Mouse (Mus musculus) heart, embryonic 11.5 days (tissue): Measurements from ENCODE around the gene Mto1. TPM values are rescaled to one million over a fixed set of nuclear protein-coding genes. Genes with fewer than 3 reads are reported as not detected.

ENCODE experiments used
- ATAC-seq: fragments of 200-750 bp; cut with Nextera tagmentation; replicated peaks from 2 replicates; pipeline ENCODE4 v1.8.0; 2017; ENCODE audit warnings: moderate library complexity; ENCODE audit not compliant: insufficient number of reproducible peaks, low FRiP score, low TSS enrichment
- H3K27ac ChIP-seq: fragments of 300-500 bp; sonication (generic); 2 replicates; pipeline ENCODE4 v1.5.1; 2014; ENCODE audit warnings: mild to moderate bottlenecking, low read depth, low read length
- H3K27me3 ChIP-seq: fragments of 300-500 bp; sonication (generic); 2 replicates; pipeline ENCODE4 v1.6.1; 2014; ENCODE audit warnings: mild to moderate bottlenecking, low read length, mixed read lengths; ENCODE audit not compliant: control insufficient read depth, insufficient read depth
- H3K36me3 ChIP-seq: fragments of 300-500 bp; sonication (generic); 2 replicates; pipeline ENCODE4 v1.6.1; 2014; ENCODE audit warnings: mild to moderate bottlenecking, low read length, moderate library complexity, mixed read lengths; ENCODE audit not compliant: control insufficient read depth, insufficient read depth
- H3K4me1 ChIP-seq: fragments of 300-500 bp; sonication (generic); 2 replicates; pipeline ENCODE4 v1.6.1; 2014; ENCODE audit warnings: low read length; ENCODE audit not compliant: control insufficient read depth, insufficient read depth
- H3K4me2 ChIP-seq: fragments of 300-500 bp; sonication (generic); 2 replicates; pipeline ENCODE4 v1.6.1; 2014; ENCODE audit warnings: mild to moderate bottlenecking, moderate library complexity
- H3K4me3 ChIP-seq: fragments of 300-500 bp; sonication (generic); 2 replicates; pipeline ENCODE4 v1.5.1; 2014; ENCODE audit warnings: low read depth, low read length
- H3K9ac ChIP-seq: fragments of 300-500 bp; sonication (generic); 2 replicates; pipeline ENCODE4 v1.6.1; 2014; ENCODE audit warnings: mild to moderate bottlenecking, low read depth, low read length, moderate library complexity
- H3K9me3 ChIP-seq: fragments of 300-500 bp; sonication (generic); replicated peaks from 2 replicates; pipeline ENCODE4 v1.6.1; 2016; ENCODE audit warnings: low read length; ENCODE audit not compliant: control insufficient read depth
- WGBS: fragments of 180-500 bp; shearing (Covaris S2); extraction: QIAGEN DNeasy Blood & Tissue Kit; methylation state at CpG from one replicate; pipeline ENCODE4 v1.1.7; 2014; ENCODE audit not compliant: insufficient replicate concordance; 5-methylcytosine and 5-hydroxymethylcytosine counted together
- polyA plus RNA-seq: library from polyadenylated mRNA; unstranded; fragments of >200 nt; fragmentation: Nextera tagmentation; extraction: Ambion mirVana; gene quantifications from 2 replicates; pipeline ENCODE4 v1.2.1, GENCODE M21; 2014

The Mto1 gene
- polyA plus RNA-seq, 1 experiment from 2014 or later = 27.6 TPM

DNA sequence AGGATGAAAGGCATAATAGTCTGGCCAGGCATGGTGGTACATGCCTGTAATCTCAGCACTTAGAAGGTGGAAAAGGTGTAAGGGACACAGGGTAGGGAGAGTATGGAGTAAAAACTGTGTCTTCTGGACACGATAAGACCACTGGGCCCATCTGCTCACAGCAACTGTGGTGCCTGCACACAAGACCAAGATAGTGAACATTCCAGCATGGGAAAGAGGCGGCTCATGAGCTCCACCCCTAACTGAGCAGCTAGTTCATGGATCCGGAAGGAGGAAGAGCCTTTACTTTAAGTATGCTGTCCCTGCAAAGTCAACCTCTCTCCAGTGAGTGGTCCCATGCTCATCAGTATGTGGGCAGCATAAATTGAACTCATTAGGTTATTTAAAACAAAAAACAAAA, 56.7 kb downstream of the Mto1 start:
- H3K36me3 ChIP-seq = no peaks in the 10 kb centered on the region
- peaks cover 29% of the 10 kb centered on the region for H3K4me1 ChIP-seq
- H3K9me3 ChIP-seq = no peaks in the 10 kb centered on the region
- no peak overlapping the region for H3K4me2 ChIP-seq
- no peaks in the 10 kb centered on the region for H3K27me3 ChIP-seq
- WGBS = 32% methylated on average over 3 of the region's 3 CpGs
- no peak for ATAC-seq
- H3K27ac ChIP-seq = no peak overlapping the region
- H3K9ac ChIP-seq = no peak overlapping the region
- H3K4me3 ChIP-seq = no peak overlapping the region

DNA sequence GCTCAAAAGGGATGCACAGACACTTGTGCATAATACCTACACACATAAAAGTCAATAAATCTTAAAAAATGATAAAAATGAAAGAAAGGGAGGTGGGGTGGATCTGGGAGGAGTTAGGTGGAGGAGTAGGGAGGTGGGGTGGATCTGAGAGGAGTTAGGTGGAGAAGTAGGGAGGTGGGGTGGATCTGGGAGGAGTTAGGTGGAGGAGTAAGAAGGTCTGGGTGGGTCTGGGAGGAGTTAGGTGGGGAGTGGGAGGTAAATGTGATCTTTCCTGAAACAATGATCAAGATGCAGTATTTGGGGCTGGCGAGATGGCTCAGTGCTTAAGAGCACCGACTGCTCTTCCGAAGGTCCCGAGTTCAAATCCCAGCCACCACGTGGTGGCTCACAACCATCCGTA, 57.2 kb downstream of the Mto1 start:
- no peak overlapping the region for H3K27ac ChIP-seq
- 91% methylated on average over 6 of the region's 6 CpGs for WGBS
- ATAC-seq = no peak

GRCm38 (mm10) chr9:78506002-78506721, 58.2 kb downstream of the Mto1 start:
- peak overlapping the region; percentile 45 for H3K4me2 ChIP-seq
- H3K4me1 ChIP-seq = peaks cover 23% of the 10 kb centered on the region
- H3K9me3 ChIP-seq = no peaks in the 10 kb centered on the region
- no peak overlapping the region for H3K4me3 ChIP-seq
- 12% methylated on average over 11 of the region's 11 CpGs for WGBS
- H3K36me3 ChIP-seq = no peaks in the 10 kb centered on the region
- H3K27me3 ChIP-seq = no peaks in the 10 kb centered on the region
- ATAC-seq = peak; percentile 78
- peak overlapping the region; percentile 46; the same call in 1 of the 2 replicates for H3K9ac ChIP-seq
- peak overlapping the region; percentile 73 for H3K27ac ChIP-seq

More for the DNA sequence above, 57.2 kb downstream of the Mto1 start:
- no peak overlapping the region for H3K4me3 ChIP-seq
- H3K36me3 ChIP-seq = no peaks in the 10 kb centered on the region
- no peaks in the 10 kb centered on the region for H3K27me3 ChIP-seq
- H3K9ac ChIP-seq = no peak overlapping the region
- no peak overlapping the region for H3K4me2 ChIP-seq
- H3K9me3 ChIP-seq = no peaks in the 10 kb centered on the region
- peaks cover 27% of the 10 kb centered on the region for H3K4me1 ChIP-seq

DNA sequence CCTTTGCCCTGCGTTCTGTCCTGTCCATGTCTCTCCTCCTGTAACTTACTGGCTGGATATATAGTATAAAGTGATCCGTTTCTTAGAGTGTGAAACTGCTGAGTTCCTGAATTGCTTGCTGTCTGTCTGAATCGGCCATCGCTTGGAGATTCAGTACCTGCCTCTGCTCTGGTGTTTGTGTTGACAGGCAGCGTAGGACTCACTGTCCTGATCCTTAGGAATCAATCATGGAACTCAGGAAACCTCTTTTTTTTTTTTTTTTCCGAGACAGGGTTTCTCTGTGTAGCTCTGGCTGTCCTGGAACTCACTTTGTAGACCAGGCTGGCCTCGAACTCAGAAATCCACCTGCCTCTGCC, 58.7 kb downstream of the Mto1 start:
- 34% methylated on average over 7 of the region's 7 CpGs for WGBS
- no peak for ATAC-seq
- H3K27me3 ChIP-seq = no peaks in the 10 kb centered on the region
- no peaks in the 10 kb centered on the region for H3K36me3 ChIP-seq
- H3K27ac ChIP-seq = peak overlapping the region; percentile 73
- no peak overlapping the region for H3K4me3 ChIP-seq
- no peaks in the 10 kb centered on the region for H3K9me3 ChIP-seq
- H3K4me1 ChIP-seq = peaks cover 23% of the 10 kb centered on the region
- peak overlapping the region; percentile 46; the same call in 1 of the 2 replicates for H3K9ac ChIP-seq
- peak overlapping the region; percentile 45 for H3K4me2 ChIP-seq

DNA sequence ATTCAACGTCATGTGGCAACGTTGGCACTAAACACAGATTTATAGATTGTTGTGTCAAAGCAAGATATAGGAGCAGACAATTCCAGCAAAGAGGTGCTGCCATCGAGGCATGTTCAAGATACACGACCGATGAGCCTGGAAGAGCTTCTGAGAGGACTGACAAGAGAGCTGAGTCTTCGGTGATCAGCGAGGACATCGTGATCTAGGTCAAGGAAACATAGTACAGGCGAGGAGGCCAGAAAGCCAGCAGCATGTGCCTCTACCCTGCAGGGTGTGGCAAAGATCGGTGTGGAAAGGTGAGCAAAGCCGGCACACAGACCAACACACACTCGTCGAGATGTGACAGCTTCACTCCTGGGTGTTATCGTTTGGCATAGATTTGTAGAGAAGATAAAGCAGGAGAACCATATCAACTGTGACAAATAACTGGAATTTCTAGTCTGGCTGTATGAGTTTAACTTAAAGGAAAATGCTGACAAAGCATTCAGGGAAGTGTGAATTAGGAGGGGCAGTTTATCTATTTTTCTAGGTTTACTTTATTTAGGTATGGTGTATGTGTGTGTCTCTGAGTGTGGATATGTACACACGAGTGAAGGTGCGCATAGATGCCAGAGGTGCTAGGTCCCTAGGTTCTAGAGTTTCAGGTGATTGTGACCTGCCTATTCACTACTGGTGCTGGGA, 60.2 kb downstream of the Mto1 start:
- ATAC-seq = no peak
- no peaks in the 10 kb centered on the region for H3K36me3 ChIP-seq
- peaks cover 18% of the 10 kb centered on the region for H3K4me1 ChIP-seq
- no peak overlapping the region for H3K9ac ChIP-seq
- WGBS = 74% methylated on average over 16 of the region's 16 CpGs
- H3K9me3 ChIP-seq = no peaks in the 10 kb centered on the region
- H3K27me3 ChIP-seq = no peaks in the 10 kb centered on the region
- no peak overlapping the region for H3K27ac ChIP-seq
- no peak overlapping the region for H3K4me3 ChIP-seq
- no peak overlapping the region for H3K4me2 ChIP-seq

- WGBS = 94% methylated on average over 5 of the region's 5 CpGs
- no peak overlapping the region for H3K4me2 ChIP-seq
- no peaks in the 10 kb centered on the region for H3K27me3 ChIP-seq
- no peaks in the 10 kb centered on the region for H3K9me3 ChIP-seq
- no peak for ATAC-seq
- H3K27ac ChIP-seq = no peak overlapping the region
- no peak overlapping the region for H3K9ac ChIP-seq
- H3K4me1 ChIP-seq = peaks cover 7% of the 10 kb centered on the region
- H3K4me3 ChIP-seq = no peak overlapping the region
- H3K36me3 ChIP-seq = no peaks in the 10 kb centered on the region
Observed at GRCm38 (mm10) chr9:78511705-78512104, 63.7 kb downstream of the Mto1 start.

DNA sequence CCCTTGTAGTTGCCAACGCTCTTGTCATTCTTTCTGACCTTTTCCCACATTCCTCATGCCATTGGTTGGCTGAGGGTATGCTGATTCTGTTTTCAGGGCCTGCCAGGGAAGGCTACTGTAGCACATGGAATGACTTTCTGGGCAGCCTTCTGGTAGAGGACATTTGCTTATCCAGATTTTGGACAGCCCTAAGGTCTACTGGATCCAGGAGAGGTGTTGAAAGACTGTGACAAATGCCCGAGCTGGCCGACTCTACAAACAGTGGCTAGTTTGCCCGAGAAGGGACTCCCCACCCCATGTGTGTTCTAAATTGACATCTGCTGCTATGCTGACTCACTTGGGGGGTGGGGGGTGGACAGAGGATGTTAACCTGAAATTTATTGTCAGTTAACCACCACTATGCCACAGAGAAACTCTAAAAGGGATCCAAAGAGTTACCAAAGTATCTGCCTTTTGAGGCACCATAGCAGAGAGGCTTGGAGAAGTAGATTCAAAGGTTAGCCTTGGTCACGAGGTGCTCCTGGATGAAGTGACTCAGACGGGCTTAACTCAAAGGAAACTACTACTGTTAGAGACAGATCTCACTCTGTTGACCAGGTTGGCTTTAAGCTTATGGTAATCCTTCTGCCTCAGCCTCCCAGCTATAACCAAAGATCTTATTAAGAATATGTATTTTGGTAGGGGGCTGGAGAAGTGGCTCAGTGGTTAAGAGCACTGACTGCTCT, 65.9 kb downstream of the Mto1 start:
- ATAC-seq = no peak

GRCm38 (mm10) chr9:78514681-78515080, 66.7 kb downstream of the Mto1 start:
- no peak overlapping the region for H3K9ac ChIP-seq
- no peak overlapping the region for H3K27ac ChIP-seq
- 68% methylated on average over 4 of the region's 4 CpGs for WGBS
- H3K27me3 ChIP-seq = no peaks in the 10 kb centered on the region
- peaks cover 12% of the 10 kb centered on the region for H3K4me1 ChIP-seq
- no peak overlapping the region for H3K4me3 ChIP-seq
- H3K36me3 ChIP-seq = no peaks in the 10 kb centered on the region
- no peak overlapping the region for H3K4me2 ChIP-seq
- H3K9me3 ChIP-seq = no peaks in the 10 kb centered on the region
- ATAC-seq = no peak

More for the DNA sequence above, 65.9 kb downstream of the Mto1 start:
- Histone ChIP-seq H3K4me2 (no peak overlapping the region), H3K27ac (peak overlapping the region; percentile 68), H3K4me3 (no peak overlapping the region), H3K9me3 (no peaks in the 10 kb centered on the region), H3K9ac (no peak overlapping the region), H3K4me1 (peaks cover 12% of the 10 kb centered on the region), H3K27me3 (no peaks in the 10 kb centered on the region), H3K36me3 (no peaks in the 10 kb centered on the region)
- WGBS = 36% methylated on average over 6 of the region's 6 CpGs
